Mouse (Mus musculus) common myeloid progenitor, adult 5-6 weeks (primary cell): Measurements from ENCODE around the gene Chst2. TPM values are rescaled to one million over a fixed set of nuclear protein-coding genes. Genes with fewer than 3 reads are reported as not detected.

ENCODE experiments used
- ATAC-seq: replicated peaks from 2 replicates; pipeline ENCODE4 v1.8.0; 2016; ENCODE audit warnings: low read depth, mild to moderate bottlenecking, moderate TSS enrichment, inconsistent platforms; ENCODE audit not compliant: poor library complexity, severe bottlenecking
- total RNA-seq: library from RNA; stranded (forward); fragments of 200-1000, 187-1606 nt; gene quantifications from 2 replicates; pipeline ENCODE4 v1.2.3, GENCODE M21; 2017

The Chst2 gene
- total RNA-seq, 1 experiment from 2014 or later: 0.05 TPM

DNA sequence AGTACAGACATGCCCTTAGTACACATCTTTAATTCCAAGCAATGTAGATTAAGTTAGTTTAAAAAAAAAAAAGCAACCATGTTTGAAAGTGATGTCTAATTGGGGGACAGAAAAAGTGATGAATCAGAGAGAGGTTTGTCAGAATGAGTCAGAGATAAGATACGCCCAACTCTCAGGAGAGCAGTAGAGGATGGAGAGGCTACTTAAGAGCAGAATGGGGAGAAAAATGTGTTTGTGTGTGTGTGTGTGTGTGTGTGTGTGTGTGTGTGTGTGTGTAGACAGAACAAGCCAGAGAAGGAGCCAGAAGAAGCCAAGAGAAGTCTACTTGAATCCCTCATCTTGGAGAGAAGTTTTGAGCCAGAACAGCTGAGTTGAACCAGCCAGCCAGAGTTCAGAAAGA is 32.8 kb downstream of the Chst2 start:
- ATAC-seq: no peak

- no peak for ATAC-seq
These were observed 40.6 kb downstream of the Chst2 start for GRCm38 (mm10) chr9:95365882-95366281.

DNA sequence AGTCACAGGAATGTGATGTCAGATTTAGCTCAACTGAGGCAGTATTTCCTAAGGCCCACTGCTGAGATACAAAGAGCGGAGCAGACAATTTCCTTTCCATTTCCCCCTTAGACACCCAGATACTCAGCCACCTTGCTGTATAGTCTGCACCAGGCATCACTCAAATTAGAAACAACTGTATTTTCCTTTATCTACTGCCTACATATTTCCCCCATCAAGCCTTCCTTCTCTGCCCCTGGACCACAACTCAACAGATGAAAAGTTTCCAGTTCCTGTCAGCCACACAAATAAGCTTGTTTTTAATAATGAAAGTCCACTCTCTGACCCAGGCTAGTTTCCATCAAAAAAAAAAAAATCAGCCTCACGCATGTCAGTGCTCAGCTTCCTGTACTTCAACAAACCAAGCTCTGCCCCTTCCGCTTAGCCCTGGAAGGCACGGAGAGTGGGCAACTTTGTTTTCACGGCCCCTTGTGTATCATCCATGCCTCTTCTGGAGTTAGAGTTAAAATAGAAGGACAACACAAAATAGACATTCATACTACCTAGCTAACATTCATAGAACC is 52.6 kb downstream of the Chst2 start:
- peak; percentile 95 for ATAC-seq

- no peak for ATAC-seq
These were observed 54.6 kb downstream of the Chst2 start for GRCm38 (mm10) chr9:95351968-95352367.

DNA sequence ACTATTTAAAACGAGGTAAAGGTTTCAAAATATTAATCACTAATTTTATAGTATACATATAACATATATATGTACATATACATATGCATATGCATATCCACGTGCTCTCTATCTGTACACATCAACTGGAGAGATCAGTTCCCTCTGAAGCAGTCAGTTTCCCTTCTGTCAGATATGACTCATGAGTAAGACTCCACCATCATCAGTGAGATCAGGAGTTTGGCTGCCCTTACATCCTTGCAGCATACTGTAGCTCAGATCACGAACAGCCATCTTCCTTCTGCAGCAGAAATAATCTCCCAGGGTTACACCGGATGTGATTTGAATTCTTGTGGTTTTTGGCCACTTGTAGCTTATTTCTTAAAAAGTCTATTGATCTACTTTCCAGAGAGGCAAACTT is 56.0 kb downstream of the Chst2 start:
- ATAC-seq: no peak

Other genes with a start within 250 kb of the Chst2 start
- 204 and 227 TPM in 2 replicates for gene U2surp, start 105.3 kb upstream of the Chst2 start, total RNA-seq
- gene Paqr9, start 152.9 kb upstream of the Chst2 start, total RNA-seq: 7.8 and 11.7 TPM in 2 replicates
- gene Pcolce2, start 230.9 kb upstream of the Chst2 start, total RNA-seq: not detected in 2 replicates